Mouse (Mus musculus): ENCODE results near the gene Gm49325.

The Gm49325 gene

GRCm38 (mm10) chr10:77627497-77627896 is 21.5 kb downstream of the Gm49325 start:
- DNase-seq, result peak; percentile 61

- DNase-seq, result no peak
Measured at GRCm38 (mm10) chr10:77629163-77629562, 23.2 kb downstream of the Gm49325 start.

- DNase-seq, result no peak
Measured at GRCm38 (mm10) chr10:77629970-77630369, 24.0 kb downstream of the Gm49325 start.

GRCm38 (mm10) chr10:77634016-77634415 is 28.0 kb downstream of the Gm49325 start:
- DNase-seq, result peak; percentile 38

GRCm38 (mm10) chr10:77634452-77635231 is 28.6 kb downstream of the Gm49325 start:
- DNase-seq, result no peak

GRCm38 (mm10) chr10:77636234-77636922 is 30.4 kb downstream of the Gm49325 start:
- no peak for DNase-seq

- DNase-seq, result peak; percentile 23
Measured at GRCm38 (mm10) chr10:77638956-77639355, 33.0 kb downstream of the Gm49325 start.

GRCm38 (mm10) chr10:77643160-77643559 is 37.2 kb downstream of the Gm49325 start:
- no peak for DNase-seq

- DNase-seq, result no peak
Measured at GRCm38 (mm10) chr10:77645571-77645970, 39.6 kb downstream of the Gm49325 start.

GRCm38 (mm10) chr10:77647461-77647860 is 41.5 kb downstream of the Gm49325 start:
- no peak for DNase-seq

GRCm38 (mm10) chr10:77647901-77648300 is 41.9 kb downstream of the Gm49325 start:
- no peak for DNase-seq

GRCm38 (mm10) chr10:77652046-77652445 is 46.0 kb downstream of the Gm49325 start:
- no peak for DNase-seq

GRCm38 (mm10) chr10:77658286-77658994 is 52.4 kb downstream of the Gm49325 start:
- DNase-seq, result peak; percentile 39

- no peak for DNase-seq
Measured at GRCm38 (mm10) chr10:77663949-77664665, 58.1 kb downstream of the Gm49325 start.

GRCm38 (mm10) chr10:77666342-77666741 is 60.3 kb downstream of the Gm49325 start:
- no peak for DNase-seq

- DNase-seq, result no peak
Measured at GRCm38 (mm10) chr10:77667402-77667801, 61.4 kb downstream of the Gm49325 start.

GRCm38 (mm10) chr10:77670710-77671109 is 64.7 kb downstream of the Gm49325 start:
- no peak for DNase-seq

GRCm38 (mm10) chr10:77671519-77671918 is 65.5 kb downstream of the Gm49325 start:
- no peak for DNase-seq

- DNase-seq, result no peak
Measured at GRCm38 (mm10) chr10:77673765-77674164, 67.8 kb downstream of the Gm49325 start.

GRCm38 (mm10) chr10:77677562-77677961 is 71.6 kb downstream of the Gm49325 start:
- DNase-seq, result no peak

GRCm38 (mm10) chr10:77682994-77683393 is 77.0 kb downstream of the Gm49325 start:
- no peak for DNase-seq

- no peak for DNase-seq
Measured at GRCm38 (mm10) chr10:77684181-77684580, 78.2 kb downstream of the Gm49325 start.

Measured in kidney, adult 11 months (tissue).